Mouse (Mus musculus) spleen, adult 2 months (tissue): Measurements from ENCODE around the gene Capn7.

Experiments used
- CTCF ChIP-seq: fragments of 200-500 bp; IDR thresholded peaks from 2 replicates; pipeline ENCODE4 v1.5.1; 2011; ENCODE audit warnings: mild to moderate bottlenecking, inconsistent platforms; ENCODE audit not compliant: insufficient read depth, insufficient read length, insufficient replicate concordance; ENCODE audit errors: extremely low read depth
- POLR2A ChIP-seq: fragments of 200-500 bp; IDR thresholded peaks from 2 replicates; pipeline ENCODE4 v1.6.1; 2011; ENCODE audit warnings: low read depth, low read length, inconsistent platforms

DNA sequence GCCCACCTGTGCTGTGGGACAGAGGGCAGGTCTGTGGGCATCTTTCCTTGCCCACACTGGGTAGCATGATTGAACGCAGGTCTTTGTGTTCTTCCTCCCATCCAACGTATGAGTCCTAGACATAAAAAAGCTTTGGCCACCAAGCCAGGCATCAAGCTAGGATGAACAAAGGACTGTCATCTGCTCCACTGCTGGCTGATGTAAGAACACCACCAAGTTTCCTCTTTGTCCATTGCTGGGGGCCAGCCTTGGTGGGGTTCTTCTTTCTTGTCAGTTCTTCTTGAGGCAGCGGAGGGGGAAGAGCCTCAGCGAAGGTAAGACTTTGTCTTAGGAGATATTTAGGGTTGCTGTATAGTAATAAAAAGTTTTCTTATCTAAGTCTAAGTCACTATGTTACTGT is 5.5 kb upstream of the Capn7 start:
- no peak for TF ChIP-seq CTCF
- TF ChIP-seq POLR2A = no peak
